Mouse (Mus musculus) bone marrow macrophage, adult 2 months (primary cell): ENCODE results near the gene Runx1.

Experiments
- CTCF ChIP-seq: IDR thresholded peaks from 2 replicates; pipeline ENCODE4 v1.5.1; 2012; ENCODE audit warnings: low read depth, mild to moderate bottlenecking, low read length, moderate library complexity
- POLR2A ChIP-seq: IDR thresholded peaks from 2 replicates; pipeline ENCODE4 v1.6.1; 2012; ENCODE audit warnings: mild to moderate bottlenecking, low read depth, low read length, borderline replicate concordance

GRCm38 (mm10) chr16:92871728-92872127 is 45.8 kb upstream of the Runx1 start:
- TF ChIP-seq CTCF (no peak), POLR2A (no peak)
